Mouse (Mus musculus) cerebellum, adult 9-11 months (tissue): ENCODE measurements at regions not wholly inside any gene's neighbourhood (a gene's known extent, or its start where the extent isn't known, plus 50 kb on each side); places are given as distances from the start of the nearest gene placed in this dataset.

Experiments
- DNase-seq: peaks from one replicate; pipeline ENCODE4 v3.0.0; 2022

- no peak for DNase-seq
These were observed 73.1 kb upstream of the Msx1 start for GRCm38 (mm10) chr5:37897501-37897900.

GRCm38 (mm10) chr5:37895441-37896336 is 71.3 kb upstream of the Msx1 start:
- DNase-seq, result no peak

- DNase-seq, result no peak
These were observed 69.5 kb upstream of the Msx1 start for GRCm38 (mm10) chr5:37893639-37894550.

GRCm38 (mm10) chr5:37890641-37891040 is 66.3 kb upstream of the Msx1 start:
- peak; percentile 23 for DNase-seq

GRCm38 (mm10) chr5:37879668-37880380 is 55.4 kb upstream of the Msx1 start:
- no peak for DNase-seq

- no peak for DNase-seq
These were observed 51.9 kb upstream of the Msx1 start for GRCm38 (mm10) chr5:37876240-37876639.

- DNase-seq, result no peak
These were observed 51.1 kb upstream of the Msx1 start for GRCm38 (mm10) chr5:37875452-37875851.

- no peak for DNase-seq
These were observed 50.5 kb upstream of the Msx1 start for GRCm38 (mm10) chr5:37874784-37875281.
